Mouse (Mus musculus) intestine, embryonic 16.5 days (tissue): ENCODE results near the gene Col9a1. TPM values are rescaled to one million over a fixed set of nuclear protein-coding genes. Genes with fewer than 3 reads are reported as not detected.

Experiments
- ATAC-seq: fragments of 200-750 bp; cut with Nextera tagmentation; 2 replicates; pipeline ENCODE4 v1.8.0; 2017; ENCODE audit warnings: moderate TSS enrichment, moderate library complexity
- H3K27ac ChIP-seq: fragments of 300-500 bp; sonication (generic); 2 replicates; pipeline ENCODE4 v1.5.1; 2014; ENCODE audit warnings: mild to moderate bottlenecking, low read length
- H3K27me3 ChIP-seq: fragments of 300-500 bp; sonication (generic); replicated peaks from 2 replicates; pipeline ENCODE4 v1.6.1; 2014; ENCODE audit warnings: low read length, control low read depth, mixed read lengths; ENCODE audit not compliant: control insufficient read depth, insufficient read depth
- H3K36me3 ChIP-seq: fragments of 300-500 bp; sonication (generic); 2 replicates; pipeline ENCODE4 v1.6.1; 2014; ENCODE audit warnings: low read length, control low read depth; ENCODE audit not compliant: control insufficient read depth, insufficient read depth
- H3K4me1 ChIP-seq: fragments of 300-500 bp; sonication (generic); 2 replicates; pipeline ENCODE4 v1.6.1; 2014; ENCODE audit warnings: low read length, control low read depth, mixed read lengths; ENCODE audit not compliant: control insufficient read depth, insufficient read depth
- H3K4me2 ChIP-seq: fragments of 300-500 bp; sonication (generic); 2 replicates; pipeline ENCODE4 v1.6.1; 2014; ENCODE audit warnings: low read depth, low read length, control low read depth
- H3K4me3 ChIP-seq: fragments of 300-500 bp; sonication (generic); 2 replicates; pipeline ENCODE4 v1.5.1; 2014; ENCODE audit warnings: mild to moderate bottlenecking, low read length
- H3K9ac ChIP-seq: fragments of 300-500 bp; sonication (generic); 2 replicates; pipeline ENCODE4 v1.6.1; 2014; ENCODE audit warnings: low read depth, low read length
- H3K9me3 ChIP-seq: fragments of 300-500 bp; sonication (generic); 2 replicates; pipeline ENCODE4 v1.6.1; 2016; ENCODE audit warnings: low read length, control low read depth; ENCODE audit not compliant: control insufficient read depth
- WGBS: fragments of 180-500 bp; shearing (Covaris S2); extraction: QIAGEN DNeasy Blood & Tissue Kit; methylation state at CpG from one replicate; pipeline ENCODE4 v1.1.7; 2014; 5-methylcytosine and 5-hydroxymethylcytosine counted together
- polyA plus RNA-seq: library from polyadenylated mRNA; unstranded; fragments of >200 nt; fragmentation: Nextera tagmentation; extraction: Ambion mirVana; gene quantifications from 2 replicates; pipeline ENCODE4 v1.2.1, GENCODE M21; 2015

Gene Col9a1
- polyA plus RNA-seq, 1 experiment from 2014 or later: 1.3 TPM

GRCm38 (mm10) chr1:24249105-24249664, 71.8 kb downstream of the Col9a1 start:
- Histone ChIP-seq H3K4me3 (no peak overlapping the region), H3K9me3 (no peaks in the 10 kb centered on the region), H3K27me3 (no peaks in the 10 kb centered on the region), H3K4me2 (no peak overlapping the region), H3K27ac (no peak overlapping the region), H3K4me1 (no peaks in the 10 kb centered on the region), H3K9ac (no peak overlapping the region), H3K36me3 (no peaks in the 10 kb centered on the region)
- WGBS: 40% methylated on average over 3 of the region's 3 CpGs
- ATAC-seq: 0 out of 2 replicates have a peak, but pooled peaks have one; percentile 42

- no peak overlapping the region for H3K27ac ChIP-seq
- no peaks in the 10 kb centered on the region for H3K27me3 ChIP-seq
- no peak overlapping the region for H3K4me2 ChIP-seq
- H3K36me3 ChIP-seq: no peaks in the 10 kb centered on the region
- H3K4me1 ChIP-seq: no peaks in the 10 kb centered on the region
- H3K4me3 ChIP-seq: no peak overlapping the region
- H3K9ac ChIP-seq: no peak overlapping the region
- no peak for ATAC-seq
- H3K9me3 ChIP-seq: no peaks in the 10 kb centered on the region
- WGBS: 73% methylated on average over 5 of the region's 5 CpGs
These were observed 80.6 kb downstream of the Col9a1 start for GRCm38 (mm10) chr1:24257961-24258360.

GRCm38 (mm10) chr1:24259419-24259818, 82.0 kb downstream of the Col9a1 start:
- Histone ChIP-seq H3K4me1 (no peaks in the 10 kb centered on the region), H3K9me3 (no peaks in the 10 kb centered on the region), H3K4me2 (no peak overlapping the region), H3K36me3 (no peaks in the 10 kb centered on the region), H3K27ac (no peak overlapping the region), H3K4me3 (no peak overlapping the region), H3K9ac (no peak overlapping the region), H3K27me3 (no peaks in the 10 kb centered on the region)
- 65% methylated on average over 6 of the region's 6 CpGs for WGBS
- ATAC-seq: no peak

GRCm38 (mm10) chr1:24261181-24261580, 83.8 kb downstream of the Col9a1 start:
- no peaks in the 10 kb centered on the region for H3K4me1 ChIP-seq
- H3K27me3 ChIP-seq: no peaks in the 10 kb centered on the region
- H3K36me3 ChIP-seq: no peaks in the 10 kb centered on the region
- H3K9ac ChIP-seq: no peak overlapping the region
- no peak for ATAC-seq
- H3K9me3 ChIP-seq: no peaks in the 10 kb centered on the region
- no peak overlapping the region for H3K4me3 ChIP-seq
- no peak overlapping the region for H3K4me2 ChIP-seq
- no peak overlapping the region for H3K27ac ChIP-seq

GRCm38 (mm10) chr1:24267022-24267421, 89.6 kb downstream of the Col9a1 start:
- no peaks in the 10 kb centered on the region for H3K27me3 ChIP-seq

GRCm38 (mm10) chr1:24286360-24286759, 109.0 kb downstream of the Col9a1 start:
- no peak overlapping the region for H3K27ac ChIP-seq
- no peaks in the 10 kb centered on the region for H3K36me3 ChIP-seq
- H3K27me3 ChIP-seq: no peaks in the 10 kb centered on the region
- H3K4me3 ChIP-seq: no peak overlapping the region
- H3K4me2 ChIP-seq: no peak overlapping the region
- ATAC-seq: peak; percentile 93
- no peaks in the 10 kb centered on the region for H3K9me3 ChIP-seq
- 16% methylated on average over 6 of the region's 6 CpGs for WGBS
- H3K9ac ChIP-seq: no peak overlapping the region
- peaks cover 4% of the 10 kb centered on the region for H3K4me1 ChIP-seq

More at GRCm38 (mm10) chr1:24267022-24267421, 89.6 kb downstream of the Col9a1 start:
- ATAC-seq: no peak
- H3K4me2 ChIP-seq: no peak overlapping the region
- H3K9me3 ChIP-seq: no peaks in the 10 kb centered on the region
- H3K27ac ChIP-seq: no peak overlapping the region
- 50% methylated on average over 3 of the region's 3 CpGs for whole genome bisulfite sequencing
- no peaks in the 10 kb centered on the region for H3K4me1 ChIP-seq
- H3K9ac ChIP-seq: no peak overlapping the region
- H3K36me3 ChIP-seq: no peaks in the 10 kb centered on the region
- no peak overlapping the region for H3K4me3 ChIP-seq

- Histone ChIP-seq H3K4me2 (no peak overlapping the region), H3K9me3 (no peaks in the 10 kb centered on the region), H3K4me1 (no peaks in the 10 kb centered on the region), H3K9ac (no peak overlapping the region), H3K27ac (no peak overlapping the region), H3K4me3 (no peak overlapping the region), H3K36me3 (no peaks in the 10 kb centered on the region), H3K27me3 (no peaks in the 10 kb centered on the region)
- 24% methylated on average over 2 of the region's 2 CpGs for WGBS
- peak; percentile 67 for ATAC-seq
These were observed 115.1 kb downstream of the Col9a1 start for GRCm38 (mm10) chr1:24292515-24292914.

GRCm38 (mm10) chr1:24294979-24295942, 117.9 kb downstream of the Col9a1 start:
- peak; percentile 90 for ATAC-seq
- H3K27ac ChIP-seq: peak overlapping the region; percentile 46
- no peaks in the 10 kb centered on the region for H3K4me1 ChIP-seq
- no peak overlapping the region for H3K4me2 ChIP-seq
- WGBS: 62% methylated on average over 7 of the region's 7 CpGs
- no peaks in the 10 kb centered on the region for H3K9me3 ChIP-seq
- no peaks in the 10 kb centered on the region for H3K36me3 ChIP-seq
- H3K4me3 ChIP-seq: no peak overlapping the region
- no peak overlapping the region for H3K9ac ChIP-seq
- no peaks in the 10 kb centered on the region for H3K27me3 ChIP-seq

- Histone ChIP-seq H3K4me2 (no peak overlapping the region), H3K4me1 (no peaks in the 10 kb centered on the region), H3K9me3 (0 out of 2 replicates have a peak, but pooled peaks cover 2% of the 10 kb centered on the region), H3K9ac (no peak overlapping the region), H3K4me3 (no peak overlapping the region), H3K36me3 (no peaks in the 10 kb centered on the region), H3K27me3 (no peaks in the 10 kb centered on the region), H3K27ac (no peak overlapping the region)
- ATAC-seq: no peak
- WGBS: 86% methylated on average over 3 of the region's 3 CpGs
These were observed 123.3 kb downstream of the Col9a1 start for GRCm38 (mm10) chr1:24300700-24301099.
